Mouse (Mus musculus) kidney, postnatal 25 days (tissue): ENCODE data around the gene Nudt9.
A peak's percentile ranks its signal among the peaks of the same experiment; 100 is the strongest.
"Not testable (repeated sequence)": the region's sequence is repeated elsewhere in the genome, so short reads cannot be mapped to it uniquely, and the experiment has no call there.

Experiments used
- DNase-seq, 2 experiments: peaks; one replicate each; pipeline ENCODE4 v3.0.0; 2021; ENCODE audit warnings: mixed read lengths in 2 of 2

Gene Nudt9

GRCm38 (mm10) chr5:104046256-104047199, at the start of gene Nudt9:
TSS of gene Nudt9 (plus strand) at chr5:104046306.
- peak; percentile 98 to 100 for DNase-seq

- no peak for DNase-seq
These were observed 47.4 kb upstream of the Nudt9 start for GRCm38 (mm10) chr5:103998739-103999138.

GRCm38 (mm10) chr5:103999738-104000137, 46.4 kb upstream of the Nudt9 start:
- DNase-seq = peak; percentile 82 to 92

- no peak for DNase-seq
These were observed 43.4 kb upstream of the Nudt9 start for GRCm38 (mm10) chr5:104002549-104003255.

- DNase-seq = no peak
These were observed 42.7 kb upstream of the Nudt9 start for GRCm38 (mm10) chr5:104003256-104003931.

- no peak for DNase-seq
These were observed 42.2 kb upstream of the Nudt9 start for GRCm38 (mm10) chr5:104003955-104004354.

- DNase-seq = no peak
These were observed 39.3 kb upstream of the Nudt9 start for GRCm38 (mm10) chr5:104006811-104007210.

- no peak for DNase-seq
These were observed 38.3 kb upstream of the Nudt9 start for GRCm38 (mm10) chr5:104007801-104008200.

- no peak for DNase-seq
These were observed 36.7 kb upstream of the Nudt9 start for GRCm38 (mm10) chr5:104009421-104009820.

GRCm38 (mm10) chr5:104010261-104010660, 35.8 kb upstream of the Nudt9 start:
- no peak for DNase-seq

- no peak for DNase-seq
These were observed 34.7 kb upstream of the Nudt9 start for GRCm38 (mm10) chr5:104011419-104011818.

GRCm38 (mm10) chr5:104021597-104022378, 24.3 kb upstream of the Nudt9 start, which contains the start of gene Hsd17b11:
TSS of gene Hsd17b11 (minus strand) at chr5:104021919.
- peak; percentile 92 to 95 for DNase-seq

- DNase-seq = no peak
These were observed 23.5 kb upstream of the Nudt9 start for GRCm38 (mm10) chr5:104022558-104022957.

- no peak for DNase-seq
These were observed 22.7 kb upstream of the Nudt9 start for GRCm38 (mm10) chr5:104023289-104024020.

- DNase-seq = not testable (repeated sequence)
These were observed 21.9 kb upstream of the Nudt9 start for GRCm38 (mm10) chr5:104024193-104024592.

GRCm38 (mm10) chr5:104024762-104025161, 21.3 kb upstream of the Nudt9 start:
- DNase-seq = no peak

GRCm38 (mm10) chr5:104025245-104025854, 20.8 kb upstream of the Nudt9 start:
- DNase-seq = no peak

- DNase-seq = no peak
These were observed 13.5 kb upstream of the Nudt9 start for GRCm38 (mm10) chr5:104032434-104033097.

- DNase-seq = no peak
These were observed 11.0 kb upstream of the Nudt9 start for GRCm38 (mm10) chr5:104035066-104035465.

GRCm38 (mm10) chr5:104035824-104036223, 10.3 kb upstream of the Nudt9 start:
- DNase-seq = no peak
